Mouse (Mus musculus): Measurements from ENCODE around the gene Pqbp1. TPM values are rescaled to one million over a fixed set of nuclear protein-coding genes. Genes with fewer than 3 reads are reported as not detected.

Gene Pqbp1
- polyA plus RNA-seq, 1 experiment from 2014 or later: 155 TPM

Other genes starting within 250 kb of the Pqbp1 start
- gene Prickle3, start 242.0 kb downstream of the Pqbp1 start, polyA plus RNA-seq (2015; fragmentation: Nextera tagmentation; extraction: Ambion mirVana): 9.9 and 11.8 TPM in 2 replicates
- gene Plp2, start 227.9 kb downstream of the Pqbp1 start, polyA plus RNA-seq (2015; fragmentation: Nextera tagmentation; extraction: Ambion mirVana): 100 and 115 TPM in 2 replicates
- gene Magix, start 218.0 kb downstream of the Pqbp1 start, polyA plus RNA-seq (2015; fragmentation: Nextera tagmentation; extraction: Ambion mirVana): 0.66 TPM in 1 of 2 replicates, not detected in the other
- gene Gpkow, start 202.1 kb downstream of the Pqbp1 start, polyA plus RNA-seq (2015; fragmentation: Nextera tagmentation; extraction: Ambion mirVana): 37.2 and 40.6 TPM in 2 replicates
- 37.7 and 40.1 TPM in 2 replicates for gene Wdr45, start 184.9 kb downstream of the Pqbp1 start, polyA plus RNA-seq (2015; fragmentation: Nextera tagmentation; extraction: Ambion mirVana)
- gene Gm45208, start 177.0 kb downstream of the Pqbp1 start, polyA plus RNA-seq (2015; fragmentation: Nextera tagmentation; extraction: Ambion mirVana): not detected in 2 replicates
- 73.1 and 75.9 TPM in 2 replicates for gene Praf2, start 170.8 kb downstream of the Pqbp1 start, polyA plus RNA-seq (2015; fragmentation: Nextera tagmentation; extraction: Ambion mirVana)
- 17.7 and 22.4 TPM in 2 replicates for gene Ccdc120, start 148.4 kb downstream of the Pqbp1 start, polyA plus RNA-seq (2015; fragmentation: Nextera tagmentation; extraction: Ambion mirVana)
- 28.5 and 28.7 TPM in 2 replicates for gene Tfe3, start 136.7 kb downstream of the Pqbp1 start, polyA plus RNA-seq (2015; fragmentation: Nextera tagmentation; extraction: Ambion mirVana)
- 49.8 and 50.1 TPM in 2 replicates for gene Gripap1, start 109.5 kb downstream of the Pqbp1 start, polyA plus RNA-seq (2015; fragmentation: Nextera tagmentation; extraction: Ambion mirVana)
- gene Kcnd1, start 77.0 kb downstream of the Pqbp1 start, polyA plus RNA-seq (2015; fragmentation: Nextera tagmentation; extraction: Ambion mirVana): 1.3 and 2.3 TPM in 2 replicates
- gene Otud5, start 57.9 kb downstream of the Pqbp1 start, polyA plus RNA-seq (2015; fragmentation: Nextera tagmentation; extraction: Ambion mirVana): 47.9 and 51.4 TPM in 2 replicates
- 4.4 and 5.9 TPM in 2 replicates for gene Pim2, start 21.0 kb downstream of the Pqbp1 start, polyA plus RNA-seq (2015; fragmentation: Nextera tagmentation; extraction: Ambion mirVana)
- 37.3 and 44.0 TPM in 2 replicates for gene Slc35a2, start 15.2 kb downstream of the Pqbp1 start, polyA plus RNA-seq (2015; fragmentation: Nextera tagmentation; extraction: Ambion mirVana)
- 150 and 173 TPM in 2 replicates for gene Timm17b, start 88 bp upstream of the Pqbp1 start, polyA plus RNA-seq (2015; fragmentation: Nextera tagmentation; extraction: Ambion mirVana)
- not detected in 2 replicates for gene Gm10491, start 8.6 kb upstream of the Pqbp1 start, polyA plus RNA-seq (2015; fragmentation: Nextera tagmentation; extraction: Ambion mirVana)
- not detected in 2 replicates for gene Gm10490, start 10.3 kb upstream of the Pqbp1 start, polyA plus RNA-seq (2015; fragmentation: Nextera tagmentation; extraction: Ambion mirVana)
- gene Pcsk1n, start 20.6 kb upstream of the Pqbp1 start, polyA plus RNA-seq (2015; fragmentation: Nextera tagmentation; extraction: Ambion mirVana): 2.0 and 3.1 TPM in 2 replicates
- gene Eras, start 29.3 kb upstream of the Pqbp1 start, polyA plus RNA-seq (2015; fragmentation: Nextera tagmentation; extraction: Ambion mirVana): not detected in 2 replicates
- 41.8 TPM in 2 replicates for gene Hdac6, start 48.6 kb upstream of the Pqbp1 start, polyA plus RNA-seq (2015; fragmentation: Nextera tagmentation; extraction: Ambion mirVana)
- gene Gata1, start 78.8 kb upstream of the Pqbp1 start, polyA plus RNA-seq (2015; fragmentation: Nextera tagmentation; extraction: Ambion mirVana): 1.6 and 2.0 TPM in 2 replicates
- not detected in 2 replicates for gene Glod5, start 119.2 kb upstream of the Pqbp1 start, polyA plus RNA-seq (2015; fragmentation: Nextera tagmentation; extraction: Ambion mirVana)
- 64.7 and 68.5 TPM in 2 replicates for gene Suv39h1, start 175.5 kb upstream of the Pqbp1 start, polyA plus RNA-seq (2015; fragmentation: Nextera tagmentation; extraction: Ambion mirVana)
- gene Was, start 191.2 kb upstream of the Pqbp1 start, polyA plus RNA-seq (2015; fragmentation: Nextera tagmentation; extraction: Ambion mirVana): 0.41 and 0.44 TPM in 2 replicates
- 23.2 and 27.2 TPM in 2 replicates for gene Wdr13, start 233.6 kb upstream of the Pqbp1 start, polyA plus RNA-seq (2015; fragmentation: Nextera tagmentation; extraction: Ambion mirVana)
- 501 and 572 TPM in 2 replicates for gene Rbm3, start 246.6 kb upstream of the Pqbp1 start, polyA plus RNA-seq (2015; fragmentation: Nextera tagmentation; extraction: Ambion mirVana)

All from embryonic facial prominence, embryonic 13.5 days (tissue).